Mouse (Mus musculus): ENCODE data around the gene Lrmda. TPM values are rescaled to one million over a fixed set of nuclear protein-coding genes. Genes with fewer than 3 reads are reported as not detected.

Lrmda gene
- total and polyA plus RNA-seq, 3 experiments: 5.1 to 5.9 TPM; not detected in 1

DNA sequence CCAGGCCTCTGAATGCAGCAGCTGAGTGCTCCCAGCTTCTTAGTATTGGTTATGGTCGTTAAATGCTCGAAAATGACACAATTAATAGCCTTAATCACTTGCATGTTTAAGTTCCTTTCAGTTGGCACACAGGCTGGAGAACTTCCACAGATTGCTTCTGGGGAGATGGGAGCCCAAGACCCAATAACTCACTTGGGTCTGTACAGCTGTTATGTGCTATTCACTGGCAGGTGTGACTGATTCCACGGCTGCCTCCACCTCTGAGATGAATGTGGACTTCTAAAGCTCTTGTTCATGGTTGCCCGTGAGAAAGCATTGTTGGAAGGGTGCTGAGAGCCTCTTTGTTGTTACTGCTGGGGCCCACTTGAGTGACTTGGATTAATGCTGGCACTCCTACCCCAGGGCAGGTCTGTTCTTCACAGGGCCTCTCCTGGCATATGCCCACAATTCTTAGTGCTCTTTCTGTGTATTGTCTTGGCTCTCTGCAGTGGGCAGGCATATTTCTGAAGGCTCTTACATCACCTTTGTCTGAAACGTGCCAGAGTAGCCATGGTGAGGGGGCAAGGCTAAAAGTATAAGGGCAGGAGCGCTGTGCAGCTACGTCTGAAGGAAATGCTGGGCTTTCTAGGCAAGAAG is 111.6 kb downstream of the Lrmda start:
- no peaks in the 10 kb centered on the region for H3K27me3 ChIP-seq (ENCODE audit: control insufficient read depth in 1 of 2, insufficient read depth in 2 of 2, low read length in 2 of 2)
- no peaks in the 10 kb centered on the region for H3K36me3 ChIP-seq (ENCODE audit: control insufficient read depth in 1 of 2, insufficient read depth in 2 of 2, low read length in 2 of 2)
- no peaks in the 10 kb centered on the region for H3K4me1 ChIP-seq (ENCODE audit: control insufficient read depth in 1 of 2, insufficient read depth in 2 of 2, low read length in 2 of 2)
- no peak for DNase-seq (ENCODE audit: low read depth, low spot score)
- H3K4me3 ChIP-seq (ENCODE audit: control insufficient read depth in 1 of 2, insufficient read depth in 1 of 2, low read depth in 2 of 2, low read length in 2 of 2): no peak overlapping the region
- H3K27ac ChIP-seq (ENCODE audit: control insufficient read depth, low read depth, low read length): no peak overlapping the region
- no peaks in the 10 kb centered on the region for H3K79me2 ChIP-seq (ENCODE audit: control insufficient read depth, insufficient read depth, low read length, poor library complexity)
- H3K9ac ChIP-seq (ENCODE audit: control insufficient read depth, low read depth, low read length, poor library complexity, severe bottlenecking): no peak overlapping the region
- no peaks in the 10 kb centered on the region for H3K9me3 ChIP-seq (replicated peaks; ENCODE audit: insufficient read depth, low read length)
- TF ChIP-seq TAL1 (IDR thresholded peaks at IDR 0.05; ENCODE audit: low read length) (no peak), ZMIZ1 (IDR thresholded peaks at IDR 0.05; ENCODE audit: low read depth, low read length) (no peak), MAX (IDR thresholded peaks at IDR 0.05; ENCODE audit: low read length) (no peak), JUND (IDR thresholded peaks at IDR 0.05; ENCODE audit: low read depth, low read length) (no peak), TBP (IDR thresholded peaks at IDR 0.05; ENCODE audit: low read depth, low read length) (no peak), NELFE (IDR thresholded peaks at IDR 0.05; ENCODE audit: low read depth, low read length) (no peak), ZNF384 (IDR thresholded peaks at IDR 0.05; ENCODE audit: low read depth, low read length) (no peak), SMC3 (IDR thresholded peaks at IDR 0.05; ENCODE audit: low read depth, low read length) (no peak)

DNA sequence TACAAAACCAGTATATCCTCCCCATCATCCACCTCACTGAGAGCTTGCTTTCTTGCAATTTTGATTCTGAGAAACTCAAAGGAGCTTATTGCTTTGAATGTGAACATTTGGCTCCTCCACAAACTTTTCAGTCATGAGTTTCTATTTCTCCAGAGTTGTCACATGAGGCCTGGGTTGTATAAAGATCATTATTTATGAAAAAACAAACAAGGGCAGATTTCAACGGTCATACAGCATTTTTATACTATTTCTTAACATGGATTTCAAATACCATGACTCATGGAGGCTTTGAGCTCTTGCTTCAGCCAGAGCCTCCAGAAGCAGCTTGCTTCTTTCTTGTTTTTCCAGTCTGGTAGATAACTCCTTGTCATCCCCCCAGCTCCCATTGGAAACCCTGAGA is 119.8 kb downstream of the Lrmda start:
- Histone ChIP-seq H3K36me3 (ENCODE audit: control insufficient read depth in 1 of 2, insufficient read depth in 2 of 2, low read length in 2 of 2) (no peaks in the 10 kb centered on the region), H3K27ac (ENCODE audit: control insufficient read depth, low read depth, low read length) (no peak overlapping the region), H3K27me3 (ENCODE audit: control insufficient read depth in 1 of 2, insufficient read depth in 2 of 2, low read length in 2 of 2) (no peaks in the 10 kb centered on the region), H3K9ac (ENCODE audit: control insufficient read depth, low read depth, low read length, poor library complexity, severe bottlenecking) (no peak overlapping the region), H3K4me1 (ENCODE audit: control insufficient read depth in 1 of 2, insufficient read depth in 2 of 2, low read length in 2 of 2) (no peaks in the 10 kb centered on the region), H3K4me3 (ENCODE audit: control insufficient read depth in 1 of 2, insufficient read depth in 1 of 2, low read depth in 2 of 2, low read length in 2 of 2) (no peak overlapping the region), H3K79me2 (ENCODE audit: control insufficient read depth, insufficient read depth, low read length, poor library complexity) (no peaks in the 10 kb centered on the region), H3K9me3 (replicated peaks; ENCODE audit: insufficient read depth, low read length) (no peaks in the 10 kb centered on the region)
- TF ChIP-seq TCF12 (IDR thresholded peaks at IDR 0.05; ENCODE audit: low read depth, low read length) (no peak), POLR2AphosphoS5 (IDR thresholded peaks at IDR 0.05; ENCODE audit: borderline replicate concordance, low read depth, low read length) (no peak), SIN3A (IDR thresholded peaks at IDR 0.05; ENCODE audit: low read length) (no peak), ZC3H11A (IDR thresholded peaks at IDR 0.05; ENCODE audit: low read depth, low read length) (no peak), RCOR1 (IDR thresholded peaks at IDR 0.05; ENCODE audit: low read depth, low read length) (no peak), EP300 (IDR thresholded peaks at IDR 0.05; ENCODE audit: low read depth in 1 of 2, low read length in 2 of 2) (no peak), NELFE (IDR thresholded peaks at IDR 0.05; ENCODE audit: low read depth, low read length) (no peak), MAFK (IDR thresholded peaks at IDR 0.05; ENCODE audit: borderline replicate concordance, low read depth, low read length) (no peak), USF1 (IDR thresholded peaks at IDR 0.05; ENCODE audit: low read depth, low read length) (no peak), GATA1 (IDR thresholded peaks at IDR 0.05; ENCODE audit: low read depth, low read length) (no peak), UBTF (IDR thresholded peaks at IDR 0.05; ENCODE audit: borderline replicate concordance, insufficient read depth, low read depth, low read length) (no peak)
- DNase-seq (ENCODE audit: low read depth, low spot score): no peak
